In the genomic region with DNA sequence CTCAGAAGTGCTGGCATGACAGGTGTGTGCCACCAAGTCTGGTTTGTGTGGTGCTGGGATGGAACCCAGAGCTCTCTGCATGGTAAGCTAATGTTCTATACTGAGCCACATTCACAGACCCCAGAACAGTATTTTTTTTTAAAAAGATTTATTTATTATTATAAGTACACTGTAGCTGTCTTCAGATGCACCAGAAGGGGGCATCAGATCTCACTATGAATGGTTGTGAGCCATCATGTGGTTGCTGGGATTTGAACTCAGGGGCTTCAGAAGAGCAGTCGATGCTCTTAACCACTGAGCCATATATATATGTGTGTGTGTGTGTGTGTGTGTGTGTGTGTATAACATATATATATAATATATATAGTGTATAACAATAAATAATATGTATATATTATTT, we compare ENCODE assay signal across 20 mouse cellular contexts. TPM values are rescaled to one million over a fixed set of nuclear protein-coding genes. Genes with fewer than 3 reads are reported as not detected.
DNase-seq lines count a peak whose midpoint lies in the region; TF ChIP-seq lines count a peak whose summit lies in the region.
"Had no signal": no experiment of that assay in that cellular context is flagged by ENCODE, and none has a peak within 500 bp of the region (broad histone marks: within the 10 kb centered on the region; RNA-seq: fewer than 3 reads in every experiment).

No protein-coding gene starts in this region.

- no peak overlapping the region for H3K27ac ChIP-seq in left cerebral cortex, adult 2 months
- no peak overlapping the region for H3K27ac ChIP-seq in CH12.LX (ENCODE audit: insufficient read depth, low read depth)
- H3K27ac ChIP-seq in limb, embryonic 10.5 days, result 0 out of 2 replicates have a peak overlapping the region, but pooled peaks have one; percentile 96
- H3K27ac ChIP-seq: limb, embryonic 12.5 days had no signal

- peak; percentile 15 for TF ChIP-seq CTCF in left cerebral cortex, adult 2 months (IDR thresholded peaks at IDR 0.05)
- TF ChIP-seq CTCF in CH12.LX (conservative IDR thresholded peaks at IDR 0.05 in 1 of 2, IDR thresholded peaks at IDR 0.05 in 1 of 2; ENCODE audit: low read depth in 2 of 2, low read length in 2 of 2), result peak in 1 of 2 experiments; percentile 40; a peak in 2 of 4 replicates

- peaks cover 3 to 12% of the 10 kb centered on the region in 2 experiments; a peak in 2 of 4 replicates for H3K4me1 ChIP-seq in CH12.LX (ENCODE audit: control insufficient read depth in 1 of 2, insufficient read depth in 2 of 2)
- peaks cover 13% of the 10 kb centered on the region for H3K4me1 ChIP-seq in limb, embryonic 10.5 days

- dilution Hi-C loops in CH12.LX (cut with MboI; ENCODE audit: extremely low pct_ligation_motif_present, extremely low pct_unique_long_range_greater_than_20kb, low sequenced_read_pairs), result no loop called here

- intact Hi-C loops in left cerebral cortex, adult 2 months (cut with DNase I), result no loop called here
- intact Hi-C loops in left cerebral cortex, postnatal 25 days (cut with DNase I), result no loop called here
- intact Hi-C loops in gastrocnemius, postnatal 14 days (cut with DNase I; ENCODE audit: low total_unique reads), result no loop called here

- no peak; the same call in 1 of the 2 replicates for TF ChIP-seq RAD21 in CH12.LX (IDR thresholded peaks at IDR 0.05; ENCODE audit: low read depth, low read length)

- H3K9ac ChIP-seq in CH12.LX (ENCODE audit: insufficient read depth, low read depth), result no peak overlapping the region

- H3K9me3 ChIP-seq in CH12.LX (replicated peaks; ENCODE audit: low read length), result no peaks in the 10 kb centered on the region
- no peaks in the 10 kb centered on the region for H3K9me3 ChIP-seq in limb, embryonic 10.5 days (replicated peaks)
- H3K9me3 ChIP-seq: forebrain, embryonic 10.5 days; limb, embryonic 12.5 days; megakaryocyte, embryonic 14.5 days had no signal

- no peak for TF ChIP-seq POLR2A in CH12.LX (IDR thresholded peaks at IDR 0.05; ENCODE audit: low read depth, low read length)

- no peak overlapping the region for H3K4me3 ChIP-seq in left cerebral cortex, adult 2 months
- H3K4me3 ChIP-seq in CH12.LX (replicated peaks in 1 of 3; ENCODE audit: low read depth in 2 of 3, low read length in 2 of 3, poor library complexity in 1 of 3), result no peak overlapping the region
- no peak overlapping the region for H3K4me3 ChIP-seq in limb, embryonic 10.5 days
- H3K4me3 ChIP-seq: limb, embryonic 12.5 days had no signal

- 94% methylated on average over 1 of the region's 1 CpGs for WGBS in limb, embryonic 10.5 days

- H3K36me3 ChIP-seq in CH12.LX (replicated peaks in 1 of 2; ENCODE audit: control insufficient read depth in 1 of 2, insufficient read depth in 1 of 2, low read length in 1 of 2), result peaks cover 0 to 7% of the 10 kb centered on the region in 2 experiments
- no peaks in the 10 kb centered on the region for H3K36me3 ChIP-seq in limb, embryonic 10.5 days
- H3K36me3 ChIP-seq: forebrain, embryonic 10.5 days; limb, embryonic 12.5 days had no signal

- in situ Hi-C loops in CH12.LX (cut with MboI; ENCODE audit: low pct_ligation_motif_present, low pct_unique_long_range_greater_than_20kb, low sequenced_read_pairs), result loop anchor here (10.0 kb wide), 1 partner anchor 206 kb away; a partner anchor contains a TSS

- H3K79me2 ChIP-seq in CH12.LX (replicated peaks; ENCODE audit: control insufficient read depth, extremely low read depth, insufficient read depth, poor library complexity, severe bottlenecking), result no peaks in the 10 kb centered on the region

- TF ChIP-seq EP300 in CH12.LX (IDR thresholded peaks at IDR 0.05; ENCODE audit: low read length), result no peak

- H3K27me3 ChIP-seq in CH12.LX (replicated peaks), result no peaks in the 10 kb centered on the region
- H3K27me3 ChIP-seq in limb, embryonic 10.5 days (ENCODE audit: low read depth, poor library complexity, severe bottlenecking), result no peaks in the 10 kb centered on the region
- H3K27me3 ChIP-seq: limb, embryonic 12.5 days had no signal

- DNase-seq in embryo, embryonic 11 days, result peak; percentile 17
- DNase-seq in embryo, embryonic 10 days (ENCODE audit: low spot score), result no peak
- no peak for DNase-seq in left cerebral cortex, adult 2 months (ENCODE audit: extremely low spot score in 1 of 2, low spot score in 2 of 2)
- DNase-seq in left cerebral cortex, postnatal 25 days (ENCODE audit: low spot score in 2 of 2), result no peak
- DNase-seq in CH12.LX (ENCODE audit: extremely low read depth), result peak; percentile 23
- DNase-seq in limb, embryonic 10.5 days (ENCODE audit: low spot score), result no peak
- DNase-seq in gastrocnemius, postnatal 14 days, result no peak
- no peak for DNase-seq in urinary bladder, postnatal 25 days (ENCODE audit: low spot score)
- DNase-seq: cerebellum, adult 11-12 months; cerebellum, postnatal 36 days; kidney, adult 18-20 months; kidney, postnatal 36 days; lung, adult 18-20 months had no signal

- no peak overlapping the region for H3K4me2 ChIP-seq in CH12.LX (ENCODE audit: insufficient read depth, low read depth, poor library complexity, severe bottlenecking)

TF ChIP-seq in CH12.LX, 34 proteins besides CTCF, POLR2A, EP300 and RAD21:
- TF ChIP-seq MXI1 (IDR thresholded peaks at IDR 0.05; ENCODE audit: low read depth, low read length), result no peak
- TF ChIP-seq SIN3A (IDR thresholded peaks at IDR 0.05; ENCODE audit: low read length), result no peak
- no peak for TF ChIP-seq MAFK (IDR thresholded peaks at IDR 0.05; ENCODE audit: insufficient replicate concordance, low read length)
- no peak for TF ChIP-seq NELFE (IDR thresholded peaks at IDR 0.05; ENCODE audit: low read depth, low read length)
- no peak for TF ChIP-seq MAX (IDR thresholded peaks at IDR 0.05; ENCODE audit: low read length)
- no peak for TF ChIP-seq MAZ (IDR thresholded peaks at IDR 0.05; ENCODE audit: low read depth, low read length)
- no peak for TF ChIP-seq POLR2AphosphoS2 (IDR thresholded peaks at IDR 0.05; ENCODE audit: low read depth, low read length)
- TF ChIP-seq TCF12 (IDR thresholded peaks at IDR 0.05; ENCODE audit: low read depth, low read length), result no peak
- TF ChIP-seq ZKSCAN1 (IDR thresholded peaks at IDR 0.05; ENCODE audit: borderline replicate concordance, low read depth, low read length), result no peak
- TF ChIP-seq ZC3H11A (IDR thresholded peaks at IDR 0.05; ENCODE audit: low read depth, low read length), result no peak

RNA-seq across cellular contexts. Expression of a gene that starts 1.4 kb away (rescaled TPM):
- total RNA-seq in left cerebral cortex, adult 2 months (2021), result under 1 TPM; 0.84 to 0.88 TPM
- total RNA-seq in left cerebral cortex, postnatal 25 days (2021), result 1 to 10 TPM in 1 of 2 experiments, under 1 TPM in 1; 0.44 to 1.1 TPM
- total RNA-seq in CH12.LX (2012; rRNA removed) (4.9 and 5.9 TPM in 2 replicates), CH12.LX (2014; rRNA removed) (1.3 and 2.4 TPM in 2 replicates)
- 1.9 and 2.7 TPM in 2 replicates for polyA plus RNA-seq in CH12.LX (2012; ENCODE audit: insufficient read length, low read depth)
- polyA plus RNA-seq in limb, embryonic 10.5 days (2016; fragmentation: Nextera tagmentation; extraction: Ambion mirVana), result 6.3 and 7.6 TPM in 2 replicates
- 1 to 10 TPM; 2.4 to 2.7 TPM for total RNA-seq in gastrocnemius, postnatal 14 days (2021)
- total RNA-seq: monocyte, adult 5-6 weeks had no signal

RNA-seq across cellular contexts. Expression of a gene that starts 1.8 kb away (rescaled TPM):
- under 1 TPM in 1 of 2 experiments, not detected in 1; 0.23 TPM for total RNA-seq in left cerebral cortex, adult 2 months (2021)
- total RNA-seq in left cerebral cortex, postnatal 25 days (2021), result not detected
- not detected in 2 replicates for total RNA-seq in CH12.LX (2012; rRNA removed)
- not detected in 2 replicates for total RNA-seq in CH12.LX (2014; rRNA removed)
- polyA plus RNA-seq in CH12.LX (2012; ENCODE audit: insufficient read length, low read depth), result not detected in 2 replicates
- polyA plus RNA-seq in limb, embryonic 10.5 days (2016; fragmentation: Nextera tagmentation; extraction: Ambion mirVana), result not detected in 2 replicates
- not detected for total RNA-seq in gastrocnemius, postnatal 14 days (2021)
- polyA plus RNA-seq: forebrain, embryonic 10.5 days; heart, embryonic 14.5 days; hindbrain, embryonic 11.5 days; limb, embryonic 12.5 days; thymus, postnatal 0 days had no signal

RNA-seq across cellular contexts. Expression of a gene that starts 24.1 kb away (rescaled TPM):
- 10 to 100 TPM; 32.4 to 34.8 TPM for total RNA-seq in left cerebral cortex, adult 2 months (2021)
- total RNA-seq in left cerebral cortex, postnatal 25 days (2021), result 10 to 100 TPM; 28.2 to 30.3 TPM
- 0.25 and 0.64 TPM in 2 replicates for total RNA-seq in CH12.LX (2012; rRNA removed)
- total RNA-seq in CH12.LX (2014; rRNA removed), result 0.54 TPM in 1 of 2 replicates, not detected in the other
- polyA plus RNA-seq in CH12.LX (2012; ENCODE audit: insufficient read length, low read depth), result 0.17 TPM in 1 of 2 replicates, not detected in the other
- polyA plus RNA-seq in limb, embryonic 10.5 days (2016; fragmentation: Nextera tagmentation; extraction: Ambion mirVana), result 71.3 and 80.8 TPM in 2 replicates
- 10 to 100 TPM; 16.5 to 17.6 TPM for total RNA-seq in gastrocnemius, postnatal 14 days (2021)

RNA-seq across cellular contexts. Expression of a gene that starts 31.4 kb away (rescaled TPM):
- 10 to 100 TPM; 90.6 to 96.1 TPM for total RNA-seq in left cerebral cortex, adult 2 months (2021)
- total RNA-seq in left cerebral cortex, postnatal 25 days (2021), result 10 to 100 TPM; 77.4 to 90.3 TPM
- total RNA-seq in CH12.LX (2012; rRNA removed) (18.1 and 20.5 TPM in 2 replicates), CH12.LX (2014; rRNA removed) (11.5 and 13.0 TPM in 2 replicates)
- polyA plus RNA-seq in CH12.LX (2012; ENCODE audit: insufficient read length, low read depth), result 26.5 and 28.0 TPM in 2 replicates
- 59.4 and 71.5 TPM in 2 replicates for polyA plus RNA-seq in limb, embryonic 10.5 days (2016; fragmentation: Nextera tagmentation; extraction: Ambion mirVana)
- total RNA-seq in gastrocnemius, postnatal 14 days (2021), result 10 to 100 TPM; 16.5 to 17.4 TPM

RNA-seq across cellular contexts. Expression of a gene that starts 46.3 kb away (rescaled TPM):
- 10 to 100 TPM; 76.5 to 86.0 TPM for total RNA-seq in left cerebral cortex, adult 2 months (2021)
- 10 to 100 TPM; 66.2 to 70.7 TPM for total RNA-seq in left cerebral cortex, postnatal 25 days (2021)
- 27.7 and 29.6 TPM in 2 replicates for total RNA-seq in CH12.LX (2012; rRNA removed)
- total RNA-seq in CH12.LX (2014; rRNA removed), result 12.5 and 13.7 TPM in 2 replicates
- polyA plus RNA-seq in CH12.LX (2012; ENCODE audit: insufficient read length, low read depth), result 38.6 and 39.8 TPM in 2 replicates
- polyA plus RNA-seq in limb, embryonic 10.5 days (2016; fragmentation: Nextera tagmentation; extraction: Ambion mirVana), result 17.7 and 21.1 TPM in 2 replicates
- total RNA-seq in gastrocnemius, postnatal 14 days (2021), result 10 to 100 TPM in 1 of 2 experiments, 1 to 10 TPM in 1; 7.9 to 11.1 TPM

Comparison
In these comparisons a context has a peak if more than half of its experiments do, and no peak if none do; other contexts are left out.
1. DNase-seq: peak in embryo, embryonic 11 days (single experiment) and CH12.LX (single experiment); none in embryo, embryonic 10 days (single experiment), left cerebral cortex, adult 2 months (0 of 2), left cerebral cortex, postnatal 25 days (0 of 2), limb, embryonic 10.5 days (single experiment), gastrocnemius, postnatal 14 days (single experiment) and urinary bladder, postnatal 25 days (single experiment).
2. RNA of a gene that starts 24.1 kb away (total RNA-seq): 32.4 to 34.8 TPM in left cerebral cortex, adult 2 months, 28.2 to 30.3 TPM in left cerebral cortex, postnatal 25 days and 16.5 to 17.6 TPM in gastrocnemius, postnatal 14 days; 0.25 to 0.64 TPM in CH12.LX; every median in the first group is over 10 times any median in the second.